Mouse (Mus musculus) left cerebral cortex, postnatal 10 days (tissue): ENCODE measurements around the gene Skp1a. TPM values are rescaled to one million over a fixed set of nuclear protein-coding genes. Genes with fewer than 3 reads are reported as not detected.
A peak's percentile ranks its signal among the peaks of the same experiment; 100 is the strongest.

Source experiments
- DNase-seq, 2 experiments: peaks; one replicate each; pipeline ENCODE4 v3.0.0; 2021 to 2022; ENCODE audit warnings: low spot score in 2 of 2, mixed read lengths in 1 of 2; ENCODE audit errors: extremely low spot score in 1 of 2
- intact Hi-C: fragments of 180-260 bp; cut with DNase I; formaldehyde crosslinking; loops from one replicate; pipeline ENCODE4 v1.15.1; 2025
- total RNA-seq, 2 experiments: library from RNA; stranded (reverse); gene quantifications; 2 replicates each; pipeline ENCODE4 v1.2.3; 2021

Gene Skp1a
- total RNA-seq, 2 experiments from 2014 or later = 499 to 514 TPM

- DNase-seq = no peak
- intact Hi-C loops = no loop called here
These were observed 17.7 kb downstream of the Skp1a start for GRCm38 (mm10) chr11:52249452-52249851.

GRCm38 (mm10) chr11:52251770-52252169 lies 20.0 kb downstream of the Skp1a start:
- intact Hi-C loops = loop anchor here (2.0 kb wide), 1 partner anchor 93 kb away; no protein-coding TSS in a partner anchor
- no peak for DNase-seq

- no peak for DNase-seq
- intact Hi-C loops = loop anchor here (2.0 kb wide), 1 partner anchor 92 kb away; no protein-coding TSS in a partner anchor
These were observed 20.9 kb downstream of the Skp1a start for GRCm38 (mm10) chr11:52252692-52253091.

GRCm38 (mm10) chr11:52253674-52254375 lies 22.0 kb downstream of the Skp1a start:
- intact Hi-C loops = loop anchor here (2.0 kb wide), 2 partner anchors 43 to 91 kb away; no protein-coding TSS in a partner anchor
- peak; percentile 36 to 67 for DNase-seq

- intact Hi-C loops = loop anchor here (2.0 kb wide), 1 partner anchor 42 kb away; no protein-coding TSS in a partner anchor
- no peak for DNase-seq
These were observed 23.3 kb downstream of the Skp1a start for GRCm38 (mm10) chr11:52255077-52255476.

- DNase-seq = no peak
- intact Hi-C loops = no loop called here
These were observed 25.6 kb downstream of the Skp1a start for GRCm38 (mm10) chr11:52257376-52257775.

GRCm38 (mm10) chr11:52258711-52259110 lies 26.9 kb downstream of the Skp1a start:
- DNase-seq = no peak
- intact Hi-C loops = no loop called here

- no peak for DNase-seq
- intact Hi-C loops = no loop called here
These were observed 29.1 kb downstream of the Skp1a start for GRCm38 (mm10) chr11:52260878-52261277.

- peak in 1 of 2 experiments; percentile 74 for DNase-seq
- intact Hi-C loops = no loop called here
These were observed 30.1 kb downstream of the Skp1a start for GRCm38 (mm10) chr11:52261937-52262336.

GRCm38 (mm10) chr11:52262338-52262737 lies 30.5 kb downstream of the Skp1a start:
- DNase-seq = no peak
- intact Hi-C loops = no loop called here

- intact Hi-C loops = no loop called here
- DNase-seq = no peak
These were observed 33.1 kb downstream of the Skp1a start for GRCm38 (mm10) chr11:52264871-52265270.

GRCm38 (mm10) chr11:52265616-52266307 lies 34.0 kb downstream of the Skp1a start:
- DNase-seq = no peak
- intact Hi-C loops = no loop called here

GRCm38 (mm10) chr11:52267271-52267670 lies 35.5 kb downstream of the Skp1a start:
- intact Hi-C loops = no loop called here
- no peak for DNase-seq

GRCm38 (mm10) chr11:52268104-52268835 lies 36.5 kb downstream of the Skp1a start:
- intact Hi-C loops = no loop called here
- peak in 1 of 2 experiments; percentile 78 for DNase-seq

- DNase-seq = peak in 1 of 2 experiments; percentile 55
- intact Hi-C loops = no loop called here
These were observed 38.0 kb downstream of the Skp1a start for GRCm38 (mm10) chr11:52269841-52270240.

GRCm38 (mm10) chr11:52271765-52272495 lies 40.1 kb downstream of the Skp1a start:
- intact Hi-C loops = no loop called here
- DNase-seq = no peak

- intact Hi-C loops = no loop called here
- peak in 1 of 2 experiments; percentile 39 for DNase-seq
These were observed 40.8 kb downstream of the Skp1a start for GRCm38 (mm10) chr11:52272619-52273018.

- intact Hi-C loops = no loop called here
- peak in 1 of 2 experiments; percentile 70 for DNase-seq
These were observed 41.6 kb downstream of the Skp1a start for GRCm38 (mm10) chr11:52273183-52273941.
